Mouse (Mus musculus): ENCODE results near the gene Crot. TPM values are rescaled to one million over a fixed set of nuclear protein-coding genes. Genes with fewer than 3 reads are reported as not detected.

Gene Crot
- total RNA-seq, 1 experiment: 14.4 TPM

DNA sequence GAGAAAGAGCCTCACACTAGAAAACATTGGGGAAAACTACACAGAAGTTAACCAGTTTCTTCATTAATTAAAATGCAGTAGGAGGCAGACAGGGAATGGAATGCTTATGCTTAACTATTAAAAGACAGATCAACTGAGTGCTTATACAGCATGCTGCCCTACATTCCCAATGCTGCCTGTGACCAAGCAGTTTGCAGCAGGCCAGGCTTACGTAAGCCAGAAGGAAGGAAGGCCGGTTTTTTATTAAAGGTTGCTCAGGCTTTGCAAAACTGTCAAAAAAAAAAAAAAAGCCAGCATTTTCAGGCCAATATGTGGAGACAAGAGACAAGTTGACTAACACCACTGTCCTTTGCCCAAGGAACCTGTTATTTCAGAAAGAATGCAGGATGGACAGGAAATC, 26.4 kb downstream of the Crot start:
- no peak overlapping the region for H3K9ac ChIP-seq (ENCODE audit: insufficient read depth, low read depth, low read length, poor library complexity, severe bottlenecking)
- H3K36me3 ChIP-seq (ENCODE audit: control insufficient read depth, insufficient read depth, low read length, poor library complexity, severe bottlenecking): peaks cover 4% of the 10 kb centered on the region
- TF ChIP-seq HCFC1 (IDR thresholded peaks at IDR 0.05; ENCODE audit: borderline replicate concordance, insufficient read depth, low read length) (no peak), ZNF384 (IDR thresholded peaks at IDR 0.05; ENCODE audit: low read depth, low read length) (no peak), ZC3H11A (IDR thresholded peaks at IDR 0.05; ENCODE audit: borderline replicate concordance, low read depth, low read length) (no peak), CHD2 (IDR thresholded peaks at IDR 0.05; ENCODE audit: low read depth, low read length) (no peak), MAFK (IDR thresholded peaks at IDR 0.05; ENCODE audit: insufficient read depth, low read depth, low read length) (no peak)
- H3K4me1 ChIP-seq (ENCODE audit: control insufficient read depth in 2 of 2, insufficient read depth in 2 of 2, low read length in 2 of 2, poor library complexity in 1 of 2): no peaks in the 10 kb centered on the region
- in situ Hi-C loops (cut with MboI; ENCODE audit: low sequenced_read_pairs in 2 of 2, unreplicated experiment in 2 of 2): no loop called here
- H3K9me3 ChIP-seq (ENCODE audit: control insufficient read depth, insufficient read depth, low read depth, low read length): no peaks in the 10 kb centered on the region
- no peak overlapping the region for H3K4me3 ChIP-seq (ENCODE audit: insufficient read depth in 1 of 2, low read depth in 1 of 2, low read length in 2 of 2, poor library complexity in 1 of 2, severe bottlenecking in 1 of 2)
- H3K27ac ChIP-seq (ENCODE audit: insufficient read depth, low read depth, low read length, poor library complexity, severe bottlenecking): no peak overlapping the region
- DNase-seq (ENCODE audit: low read depth, low spot score): no peak

DNA sequence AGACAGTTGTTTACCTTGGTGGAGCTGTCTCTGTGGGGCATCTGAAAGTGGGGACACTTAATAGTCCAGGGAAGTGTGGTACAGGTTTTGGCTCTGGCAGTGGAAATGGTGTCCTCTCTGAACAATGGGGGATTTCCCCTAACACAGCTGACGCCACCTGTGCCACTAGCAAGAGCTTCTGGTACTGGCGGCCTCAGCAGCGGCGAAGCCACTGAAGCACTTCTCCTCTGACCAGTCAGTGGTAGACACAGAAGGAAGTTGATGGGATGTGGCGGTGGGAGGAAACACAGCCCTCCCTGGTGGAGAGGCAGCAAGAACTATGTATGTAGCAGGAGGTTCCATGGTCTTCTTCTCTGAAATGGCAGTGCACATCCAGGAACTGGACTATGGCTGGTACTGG, 32.6 kb downstream of the Crot start:
- H3K27ac ChIP-seq (ENCODE audit: insufficient read depth, low read depth, low read length, poor library complexity, severe bottlenecking): no peak overlapping the region
- in situ Hi-C loops (cut with MboI; ENCODE audit: low sequenced_read_pairs in 2 of 2, unreplicated experiment in 2 of 2): no loop called here
- TF ChIP-seq HCFC1 (IDR thresholded peaks at IDR 0.05; ENCODE audit: borderline replicate concordance, insufficient read depth, low read length) (no peak), CHD2 (IDR thresholded peaks at IDR 0.05; ENCODE audit: low read depth, low read length) (no peak), ZNF384 (IDR thresholded peaks at IDR 0.05; ENCODE audit: low read depth, low read length) (no peak), ZC3H11A (IDR thresholded peaks at IDR 0.05; ENCODE audit: borderline replicate concordance, low read depth, low read length) (no peak), MAFK (IDR thresholded peaks at IDR 0.05; ENCODE audit: insufficient read depth, low read depth, low read length) (no peak)
- H3K36me3 ChIP-seq (ENCODE audit: control insufficient read depth, insufficient read depth, low read length, poor library complexity, severe bottlenecking): peaks cover 4% of the 10 kb centered on the region; the same call in 1 of the 2 replicates
- no peak for DNase-seq (ENCODE audit: low read depth, low spot score)
- H3K9ac ChIP-seq (ENCODE audit: insufficient read depth, low read depth, low read length, poor library complexity, severe bottlenecking): no peak overlapping the region
- H3K4me1 ChIP-seq (ENCODE audit: control insufficient read depth in 2 of 2, insufficient read depth in 2 of 2, low read length in 2 of 2, poor library complexity in 1 of 2): 0 out of 4 replicates have a peak, but pooled peaks cover 0 to 2% of the 10 kb centered on the region in 2 experiments
- H3K4me3 ChIP-seq (ENCODE audit: insufficient read depth in 1 of 2, low read depth in 1 of 2, low read length in 2 of 2, poor library complexity in 1 of 2, severe bottlenecking in 1 of 2): no peak overlapping the region
- no peaks in the 10 kb centered on the region for H3K9me3 ChIP-seq (ENCODE audit: control insufficient read depth, insufficient read depth, low read depth, low read length)

DNA sequence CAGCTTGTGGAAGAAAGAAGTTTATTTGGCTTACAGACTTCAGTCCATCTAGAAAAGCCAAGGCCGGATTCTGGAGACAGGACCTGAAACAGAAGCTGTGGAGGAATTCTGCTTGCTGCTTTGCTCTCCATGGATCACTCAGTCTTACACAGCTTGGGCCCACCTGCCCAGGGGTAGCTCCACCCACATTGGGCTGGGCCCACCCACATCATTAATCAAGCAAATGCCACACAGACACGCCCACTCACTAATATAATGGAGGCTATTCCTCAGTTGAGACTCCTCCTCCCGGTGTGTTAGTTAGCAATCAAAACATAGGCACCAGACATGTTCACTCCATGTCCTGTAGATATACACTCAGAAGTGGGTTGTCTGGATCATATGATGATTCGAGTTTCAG, 36.6 kb downstream of the Crot start:
- Histone ChIP-seq H3K27ac (ENCODE audit: insufficient read depth, low read depth, low read length, poor library complexity, severe bottlenecking) (no peak overlapping the region), H3K36me3 (ENCODE audit: control insufficient read depth, insufficient read depth, low read length, poor library complexity, severe bottlenecking) (peaks cover 4% of the 10 kb centered on the region; the same call in 1 of the 2 replicates), H3K9me3 (ENCODE audit: control insufficient read depth, insufficient read depth, low read depth, low read length) (no peaks in the 10 kb centered on the region), H3K4me1 (ENCODE audit: control insufficient read depth in 2 of 2, insufficient read depth in 2 of 2, low read length in 2 of 2, poor library complexity in 1 of 2) (0 out of 4 replicates have a peak, but pooled peaks cover 0 to 2% of the 10 kb centered on the region in 2 experiments), H3K9ac (ENCODE audit: insufficient read depth, low read depth, low read length, poor library complexity, severe bottlenecking) (no peak overlapping the region), H3K4me3 (ENCODE audit: insufficient read depth in 1 of 2, low read depth in 1 of 2, low read length in 2 of 2, poor library complexity in 1 of 2, severe bottlenecking in 1 of 2) (no peak overlapping the region)
- no peak for TF ChIP-seq MAFK (IDR thresholded peaks at IDR 0.05; ENCODE audit: insufficient read depth, low read depth, low read length)
- no peak for TF ChIP-seq ZNF384 (IDR thresholded peaks at IDR 0.05; ENCODE audit: low read depth, low read length)
- no peak for TF ChIP-seq ZC3H11A (IDR thresholded peaks at IDR 0.05; ENCODE audit: borderline replicate concordance, low read depth, low read length)
- no peak for TF ChIP-seq HCFC1 (IDR thresholded peaks at IDR 0.05; ENCODE audit: borderline replicate concordance, insufficient read depth, low read length)
- TF ChIP-seq CHD2 (IDR thresholded peaks at IDR 0.05; ENCODE audit: low read depth, low read length): no peak
- in situ Hi-C loops (cut with MboI; ENCODE audit: low sequenced_read_pairs in 2 of 2, unreplicated experiment in 2 of 2): no loop called here
- no peak for DNase-seq (ENCODE audit: low read depth, low spot score)

DNA sequence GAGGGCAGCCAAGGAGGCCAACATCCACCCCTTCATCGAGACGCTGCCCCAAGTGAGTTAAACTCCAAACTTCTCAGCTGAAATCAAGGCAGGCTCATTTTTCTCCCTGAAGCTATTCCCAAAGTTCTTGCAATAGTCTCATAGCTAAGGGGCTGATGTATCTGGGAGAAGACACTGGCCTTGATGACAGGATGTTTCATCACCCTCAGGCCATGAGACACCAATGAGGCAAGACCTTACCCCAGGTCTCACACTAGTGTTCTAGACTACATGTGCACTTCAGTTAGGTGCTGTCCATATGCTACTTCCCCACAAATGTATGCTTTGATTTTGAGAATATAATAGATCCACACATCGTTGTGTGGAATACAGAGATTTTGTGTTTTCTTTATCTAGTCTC, 41.6 kb downstream of the Crot start:
- 0 out of 4 replicates have a peak, but pooled peaks cover 0 to 2% of the 10 kb centered on the region in 2 experiments for H3K4me1 ChIP-seq (ENCODE audit: control insufficient read depth in 2 of 2, insufficient read depth in 2 of 2, low read length in 2 of 2, poor library complexity in 1 of 2)
- H3K4me3 ChIP-seq (ENCODE audit: insufficient read depth in 1 of 2, low read depth in 1 of 2, low read length in 2 of 2, poor library complexity in 1 of 2, severe bottlenecking in 1 of 2): no peak overlapping the region
- H3K9ac ChIP-seq (ENCODE audit: insufficient read depth, low read depth, low read length, poor library complexity, severe bottlenecking): no peak overlapping the region
- in situ Hi-C loops (cut with MboI; ENCODE audit: low sequenced_read_pairs in 2 of 2, unreplicated experiment in 2 of 2): no loop called here
- DNase-seq (ENCODE audit: low read depth, low spot score): no peak
- H3K27ac ChIP-seq (ENCODE audit: insufficient read depth, low read depth, low read length, poor library complexity, severe bottlenecking): no peak overlapping the region
- no peak for TF ChIP-seq HCFC1 (IDR thresholded peaks at IDR 0.05; ENCODE audit: borderline replicate concordance, insufficient read depth, low read length)
- TF ChIP-seq ZNF384 (IDR thresholded peaks at IDR 0.05; ENCODE audit: low read depth, low read length): no peak
- TF ChIP-seq MAFK (IDR thresholded peaks at IDR 0.05; ENCODE audit: insufficient read depth, low read depth, low read length): no peak
- TF ChIP-seq CHD2 (IDR thresholded peaks at IDR 0.05; ENCODE audit: low read depth, low read length): no peak
- TF ChIP-seq ZC3H11A (IDR thresholded peaks at IDR 0.05; ENCODE audit: borderline replicate concordance, low read depth, low read length): no peak
- H3K36me3 ChIP-seq (ENCODE audit: control insufficient read depth, insufficient read depth, low read length, poor library complexity, severe bottlenecking): no peaks in the 10 kb centered on the region
- no peaks in the 10 kb centered on the region for H3K9me3 ChIP-seq (ENCODE audit: control insufficient read depth, insufficient read depth, low read depth, low read length)

GRCm38 (mm10) chr5:8953660-8954059, 43.5 kb downstream of the Crot start:
- Histone ChIP-seq H3K4me3 (ENCODE audit: insufficient read depth in 1 of 2, low read depth in 1 of 2, low read length in 2 of 2, poor library complexity in 1 of 2, severe bottlenecking in 1 of 2) (no peak overlapping the region), H3K9me3 (ENCODE audit: control insufficient read depth, insufficient read depth, low read depth, low read length) (no peaks in the 10 kb centered on the region), H3K36me3 (ENCODE audit: control insufficient read depth, insufficient read depth, low read length, poor library complexity, severe bottlenecking) (no peaks in the 10 kb centered on the region), H3K27ac (ENCODE audit: insufficient read depth, low read depth, low read length, poor library complexity, severe bottlenecking) (no peak overlapping the region), H3K9ac (ENCODE audit: insufficient read depth, low read depth, low read length, poor library complexity, severe bottlenecking) (no peak overlapping the region), H3K4me1 (ENCODE audit: control insufficient read depth in 2 of 2, insufficient read depth in 2 of 2, low read length in 2 of 2, poor library complexity in 1 of 2) (no peaks in the 10 kb centered on the region)
- in situ Hi-C loops (cut with MboI; ENCODE audit: low sequenced_read_pairs in 2 of 2, unreplicated experiment in 2 of 2): no loop called here
- TF ChIP-seq HCFC1 (IDR thresholded peaks at IDR 0.05; ENCODE audit: borderline replicate concordance, insufficient read depth, low read length) (no peak), MAFK (IDR thresholded peaks at IDR 0.05; ENCODE audit: insufficient read depth, low read depth, low read length) (no peak), ZNF384 (IDR thresholded peaks at IDR 0.05; ENCODE audit: low read depth, low read length) (no peak), ZC3H11A (IDR thresholded peaks at IDR 0.05; ENCODE audit: borderline replicate concordance, low read depth, low read length) (no peak), CHD2 (IDR thresholded peaks at IDR 0.05; ENCODE audit: low read depth, low read length) (no peak)
- DNase-seq (ENCODE audit: low read depth, low spot score): no peak
